Mouse (Mus musculus) embryonic facial prominence, embryonic 12.5 days (tissue): ENCODE measurements at regions not wholly inside any gene's neighbourhood (a gene's known extent, or its start where the extent isn't known, plus 50 kb on each side); places are given as distances from the start of the nearest gene placed in this dataset.

Experiments used
- ATAC-seq: fragments of 200-750 bp; cut with Nextera tagmentation; 2 replicates; pipeline ENCODE4 v1.8.0; 2017; ENCODE audit not compliant: insufficient number of reproducible peaks, insufficient read depth, low FRiP score, low TSS enrichment
- H3K27ac ChIP-seq: fragments of 300-500 bp; sonication (generic); 2 replicates; pipeline ENCODE4 v1.5.1; 2016; ENCODE audit warnings: mild to moderate bottlenecking
- H3K27me3 ChIP-seq: fragments of 300-500 bp; sonication (generic); 2 replicates; pipeline ENCODE4 v1.6.1; 2016; ENCODE audit warnings: mild to moderate bottlenecking, moderate library complexity
- H3K36me3 ChIP-seq: fragments of 300-500 bp; sonication (generic); 2 replicates; pipeline ENCODE4 v1.6.1; 2016; ENCODE audit warnings: mild to moderate bottlenecking
- H3K4me1 ChIP-seq: fragments of 300-500 bp; sonication (generic); 2 replicates; pipeline ENCODE4 v1.6.1; 2016
- H3K4me2 ChIP-seq: fragments of 300-500 bp; sonication (generic); replicated peaks from 2 replicates; pipeline ENCODE4 v1.6.1; 2016; ENCODE audit warnings: mild to moderate bottlenecking, moderate library complexity
- H3K4me3 ChIP-seq: fragments of 300-500 bp; sonication (generic); 2 replicates; pipeline ENCODE4 v1.5.1; 2016; ENCODE audit warnings: mild to moderate bottlenecking
- H3K9ac ChIP-seq: fragments of 300-500 bp; sonication (generic); 2 replicates; pipeline ENCODE4 v1.6.1; 2016; ENCODE audit warnings: mild to moderate bottlenecking, moderate library complexity
- H3K9me3 ChIP-seq: fragments of 300-500 bp; sonication (generic); 2 replicates; pipeline ENCODE4 v1.6.1; 2016; ENCODE audit warnings: mild to moderate bottlenecking, moderate library complexity
- WGBS: fragments of 180-500 bp; shearing (Covaris S2); methylation state at CpG from one replicate; pipeline ENCODE4 v1.1.7; 2016; 5-methylcytosine and 5-hydroxymethylcytosine counted together

DNA sequence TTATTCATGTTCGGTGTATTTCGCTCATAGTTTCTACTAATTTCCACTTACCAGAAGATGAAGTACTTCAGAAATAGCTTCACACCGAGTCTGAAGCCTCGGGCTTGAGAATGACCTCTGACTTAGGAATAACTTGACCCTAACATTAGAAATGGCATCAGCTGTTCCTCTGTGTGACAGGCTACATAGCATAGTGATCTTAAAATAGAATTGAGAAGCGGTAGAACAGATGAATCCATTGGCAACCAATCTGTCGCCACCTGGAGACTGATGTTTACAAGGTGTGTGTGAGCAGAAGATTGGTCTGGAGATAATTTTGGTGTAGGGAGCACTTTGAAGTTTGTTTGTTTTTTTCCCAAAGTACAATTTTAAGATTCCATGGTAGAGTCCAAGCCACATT is 60.9 kb upstream of the Ahi1 start:
- H3K36me3 ChIP-seq = no peaks in the 10 kb centered on the region
- no peaks in the 10 kb centered on the region for H3K27me3 ChIP-seq
- ATAC-seq = no peak
- H3K4me3 ChIP-seq = no peak overlapping the region
- no peaks in the 10 kb centered on the region for H3K4me1 ChIP-seq
- 65% methylated on average over 6 of the region's 6 CpGs for WGBS
- H3K9ac ChIP-seq = no peak overlapping the region
- H3K27ac ChIP-seq = no peak overlapping the region
- no peak overlapping the region for H3K4me2 ChIP-seq
- H3K9me3 ChIP-seq = no peaks in the 10 kb centered on the region

DNA sequence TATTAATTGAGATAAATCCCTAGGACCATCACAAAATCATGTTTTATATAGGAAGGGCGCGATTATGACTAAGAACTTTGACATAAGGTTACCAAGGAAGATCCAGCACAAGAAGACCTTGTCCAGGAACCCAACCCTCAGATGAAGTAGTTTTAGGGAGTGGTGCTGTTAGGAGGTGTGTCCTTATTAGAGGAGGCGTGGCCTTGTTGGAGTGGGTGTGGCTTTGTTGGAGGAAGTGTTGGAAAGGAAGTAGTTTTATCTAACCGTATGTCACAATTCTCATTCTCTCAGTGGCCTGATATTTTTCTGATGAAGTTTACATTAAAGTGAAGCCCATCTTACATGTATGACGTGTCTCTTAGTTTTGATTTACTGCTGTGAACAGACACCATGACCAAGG is 68.7 kb upstream of the Ahi1 start:
- no peak overlapping the region for H3K27ac ChIP-seq
- no peaks in the 10 kb centered on the region for H3K27me3 ChIP-seq
- H3K4me3 ChIP-seq = no peak overlapping the region
- no peak for ATAC-seq
- no peaks in the 10 kb centered on the region for H3K9me3 ChIP-seq
- H3K4me2 ChIP-seq = no peak overlapping the region
- 90% methylated on average over 5 of the region's 5 CpGs for WGBS
- no peak overlapping the region for H3K9ac ChIP-seq
- no peaks in the 10 kb centered on the region for H3K4me1 ChIP-seq
- H3K36me3 ChIP-seq = no peaks in the 10 kb centered on the region

DNA sequence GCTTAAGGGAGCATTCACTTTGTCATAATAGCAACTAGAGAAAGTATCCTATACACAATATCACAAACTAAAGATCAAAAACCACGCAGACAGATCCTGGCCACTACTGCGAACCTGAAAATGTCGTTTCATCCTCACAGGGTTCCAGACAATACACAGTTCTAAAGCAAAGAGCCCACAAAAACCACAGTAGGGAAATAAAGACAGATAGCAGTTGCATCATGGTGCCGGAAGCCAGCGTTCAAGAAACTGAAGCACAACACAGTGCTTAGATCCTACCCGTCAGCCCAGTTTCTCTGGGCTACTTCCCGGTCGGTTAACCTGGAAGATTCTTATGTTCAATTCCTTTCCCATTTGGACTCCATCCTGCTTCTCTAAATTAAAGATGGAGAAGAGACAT is 69.7 kb upstream of the Ahi1 start:
- Histone ChIP-seq H3K9ac (no peak overlapping the region), H3K36me3 (no peaks in the 10 kb centered on the region), H3K4me1 (no peaks in the 10 kb centered on the region), H3K27ac (no peak overlapping the region), H3K4me2 (no peak overlapping the region), H3K4me3 (no peak overlapping the region), H3K27me3 (no peaks in the 10 kb centered on the region), H3K9me3 (no peaks in the 10 kb centered on the region)
- no peak for ATAC-seq
- 94% methylated on average over 8 of the region's 8 CpGs for WGBS

DNA sequence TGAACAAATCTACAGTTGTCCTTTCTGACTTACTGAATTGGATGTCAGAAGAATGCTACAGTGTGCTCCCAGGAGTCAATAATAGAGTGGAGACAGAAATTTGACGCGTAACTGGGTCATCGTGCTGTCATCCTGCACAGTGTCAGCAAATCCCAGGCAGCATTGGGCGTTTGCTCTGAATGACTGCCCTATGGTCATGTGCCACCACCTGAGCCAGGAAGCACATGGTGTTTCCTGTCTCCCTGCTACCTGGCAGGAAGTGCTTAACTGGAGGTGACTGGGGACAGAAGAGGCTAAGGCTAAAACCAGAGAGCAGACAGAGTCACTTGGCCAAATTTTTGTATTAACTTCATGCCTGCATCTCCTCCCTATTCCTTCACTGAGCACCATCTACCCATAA is 72.1 kb upstream of the Ahi1 start:
- H3K9ac ChIP-seq = no peak overlapping the region
- no peaks in the 10 kb centered on the region for H3K27me3 ChIP-seq
- no peak overlapping the region for H3K4me3 ChIP-seq
- H3K36me3 ChIP-seq = no peaks in the 10 kb centered on the region
- WGBS = 92% methylated on average over 4 of the region's 4 CpGs
- H3K4me1 ChIP-seq = no peaks in the 10 kb centered on the region
- no peaks in the 10 kb centered on the region for H3K9me3 ChIP-seq
- no peak overlapping the region for H3K4me2 ChIP-seq
- H3K27ac ChIP-seq = no peak overlapping the region
- no peak for ATAC-seq

DNA sequence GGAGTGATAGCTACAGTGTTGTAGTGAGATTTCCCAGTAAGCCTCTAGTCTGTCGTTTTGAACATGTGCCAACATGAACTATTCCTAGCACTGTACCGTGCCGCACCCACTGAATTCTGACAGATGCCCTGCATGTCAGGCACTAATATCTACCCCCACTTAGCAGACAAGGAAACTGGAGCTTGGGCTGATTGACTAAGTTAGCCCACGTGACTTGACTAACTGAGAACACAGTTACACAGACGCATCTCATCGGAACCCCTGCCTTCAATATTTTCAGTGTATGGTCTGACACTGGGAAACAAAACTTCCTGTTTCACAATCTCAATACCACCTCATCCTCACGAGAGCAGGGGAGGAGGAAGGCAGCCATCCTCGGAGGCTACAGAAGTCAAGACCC is 72.9 kb upstream of the Ahi1 start:
- Histone ChIP-seq H3K4me3 (no peak overlapping the region), H3K36me3 (no peaks in the 10 kb centered on the region), H3K27me3 (no peaks in the 10 kb centered on the region), H3K4me2 (no peak overlapping the region), H3K27ac (no peak overlapping the region), H3K9ac (no peak overlapping the region), H3K4me1 (no peaks in the 10 kb centered on the region), H3K9me3 (no peaks in the 10 kb centered on the region)
- ATAC-seq = no peak
- WGBS = 80% methylated on average over 8 of the region's 8 CpGs

DNA sequence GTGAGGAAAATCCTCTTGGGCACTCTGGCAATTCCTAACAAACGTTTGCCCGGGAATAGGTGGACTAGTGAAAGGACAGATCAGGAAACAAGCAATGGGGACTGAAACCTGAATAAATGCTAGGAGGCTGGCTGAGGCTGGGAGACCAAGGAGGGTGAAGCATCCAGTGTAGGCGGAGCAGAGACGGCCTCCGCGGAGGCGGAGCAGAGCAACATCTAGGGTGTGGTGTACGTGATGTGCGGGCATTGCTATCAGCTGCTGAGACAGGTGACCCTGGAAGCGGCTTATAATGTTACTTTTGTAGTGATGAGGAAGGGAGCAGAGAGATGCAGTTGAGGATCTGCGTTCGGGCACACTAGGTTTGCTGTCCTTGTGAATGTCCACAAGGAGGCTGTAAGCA is 85.3 kb upstream of the Ahi1 start:
- no peak overlapping the region for H3K27ac ChIP-seq
- H3K27me3 ChIP-seq = no peaks in the 10 kb centered on the region
- H3K9ac ChIP-seq = no peak overlapping the region
- H3K36me3 ChIP-seq = no peaks in the 10 kb centered on the region
- no peaks in the 10 kb centered on the region for H3K9me3 ChIP-seq
- 84% methylated on average over 12 of the region's 12 CpGs for WGBS
- no peak for ATAC-seq
- no peak overlapping the region for H3K4me2 ChIP-seq
- no peak overlapping the region for H3K4me3 ChIP-seq
- peaks cover 4% of the 10 kb centered on the region; the same call in 1 of the 2 replicates for H3K4me1 ChIP-seq

DNA sequence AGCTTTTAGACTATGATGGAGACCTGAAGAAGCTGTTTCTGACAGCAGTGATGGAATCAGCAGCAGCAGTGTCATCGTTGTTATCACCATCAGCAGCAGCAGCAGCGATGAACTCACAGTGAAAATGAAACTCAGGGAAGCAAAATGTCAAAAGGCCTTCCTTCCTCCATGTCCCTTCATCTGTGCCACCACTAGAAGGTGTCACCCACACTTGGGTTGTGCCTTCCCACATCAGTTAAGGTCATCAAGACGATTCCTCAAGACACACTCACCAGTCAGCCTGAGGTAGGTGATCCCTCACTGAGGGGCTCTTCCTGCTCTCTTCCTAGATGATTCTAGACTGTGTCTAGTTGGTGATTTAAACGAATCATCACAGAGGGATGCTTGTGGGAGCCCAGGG is 87.3 kb upstream of the Ahi1 start:
- no peaks in the 10 kb centered on the region for H3K27me3 ChIP-seq
- H3K9ac ChIP-seq = no peak overlapping the region
- 83% methylated on average over 4 of the region's 4 CpGs for WGBS
- ATAC-seq = no peak
- no peaks in the 10 kb centered on the region for H3K4me1 ChIP-seq
- no peak overlapping the region for H3K4me2 ChIP-seq
- H3K9me3 ChIP-seq = no peaks in the 10 kb centered on the region
- no peaks in the 10 kb centered on the region for H3K36me3 ChIP-seq
- H3K27ac ChIP-seq = no peak overlapping the region
- no peak overlapping the region for H3K4me3 ChIP-seq

DNA sequence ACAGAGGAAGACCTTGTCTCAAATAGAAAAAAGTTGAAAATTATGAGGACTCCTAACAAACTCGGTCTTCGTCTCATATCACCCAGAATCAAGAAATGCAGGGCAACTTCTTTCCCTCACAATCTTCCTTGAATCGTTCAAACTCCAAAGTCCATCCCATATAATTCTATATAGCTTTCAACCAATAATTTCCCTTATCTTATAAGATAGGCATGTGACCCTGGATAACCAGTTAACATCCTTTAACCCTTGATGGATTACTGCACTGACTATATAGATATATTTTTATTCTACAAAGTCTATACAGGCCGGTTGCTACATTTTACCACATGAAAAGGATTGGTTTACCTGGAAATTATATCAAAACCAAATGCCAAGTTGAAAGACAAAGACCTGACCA is 94.9 kb upstream of the Ahi1 start:
- H3K36me3 ChIP-seq = no peaks in the 10 kb centered on the region
- no peaks in the 10 kb centered on the region for H3K9me3 ChIP-seq
- H3K4me3 ChIP-seq = no peak overlapping the region
- ATAC-seq = no peak
- whole genome bisulfite sequencing = 86% methylated on average over 4 of the region's 4 CpGs
- no peak overlapping the region for H3K27ac ChIP-seq
- H3K4me2 ChIP-seq = no peak overlapping the region
- no peak overlapping the region for H3K9ac ChIP-seq
- peaks cover 8% of the 10 kb centered on the region for H3K4me1 ChIP-seq
- no peaks in the 10 kb centered on the region for H3K27me3 ChIP-seq

DNA sequence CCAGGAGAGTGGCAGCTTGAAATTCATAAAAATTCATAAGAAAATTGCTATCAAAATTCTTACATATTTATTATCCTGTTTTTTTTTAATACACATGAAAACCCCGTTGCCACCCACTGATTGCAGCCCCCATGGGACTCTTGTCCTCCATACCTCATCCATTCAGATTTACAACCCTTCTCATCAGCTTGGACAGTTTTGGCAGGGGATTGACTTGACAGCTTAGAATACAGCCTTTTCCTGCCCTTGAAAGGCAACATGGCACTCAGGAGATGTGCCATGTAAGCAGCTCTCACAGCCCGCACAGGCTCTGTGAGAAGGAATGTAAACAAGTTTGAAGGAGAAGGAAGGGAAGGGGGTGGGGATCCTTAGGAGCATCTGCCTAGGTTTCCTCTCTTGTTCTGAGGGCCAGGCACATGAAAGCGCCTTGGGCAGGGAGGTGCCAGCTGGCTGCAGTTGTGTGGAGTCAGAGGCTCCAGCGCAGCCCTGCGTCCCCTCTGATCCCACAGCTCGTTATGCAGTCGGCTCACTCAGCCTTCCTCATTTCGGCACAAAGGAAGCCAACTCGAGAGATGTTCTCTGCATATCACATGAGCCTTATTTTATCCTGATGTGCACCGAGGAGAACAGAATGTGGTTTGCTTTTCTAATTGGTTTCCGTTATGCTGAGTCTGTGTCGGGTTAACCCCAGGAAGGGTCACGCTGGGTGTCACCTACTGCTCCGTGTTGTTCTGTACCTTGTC is 97.6 kb upstream of the Ahi1 start:
- Histone ChIP-seq H3K9ac (no peak overlapping the region; the same call in 1 of the 2 replicates), H3K4me2 (peak overlapping the region; percentile 38), H3K4me3 (no peak overlapping the region), H3K27me3 (no peaks in the 10 kb centered on the region), H3K36me3 (no peaks in the 10 kb centered on the region), H3K4me1 (peaks cover 8% of the 10 kb centered on the region), H3K9me3 (no peaks in the 10 kb centered on the region), H3K27ac (no peak overlapping the region)
- ATAC-seq = no peak
- 21% methylated on average over 14 of the region's 14 CpGs for WGBS

DNA sequence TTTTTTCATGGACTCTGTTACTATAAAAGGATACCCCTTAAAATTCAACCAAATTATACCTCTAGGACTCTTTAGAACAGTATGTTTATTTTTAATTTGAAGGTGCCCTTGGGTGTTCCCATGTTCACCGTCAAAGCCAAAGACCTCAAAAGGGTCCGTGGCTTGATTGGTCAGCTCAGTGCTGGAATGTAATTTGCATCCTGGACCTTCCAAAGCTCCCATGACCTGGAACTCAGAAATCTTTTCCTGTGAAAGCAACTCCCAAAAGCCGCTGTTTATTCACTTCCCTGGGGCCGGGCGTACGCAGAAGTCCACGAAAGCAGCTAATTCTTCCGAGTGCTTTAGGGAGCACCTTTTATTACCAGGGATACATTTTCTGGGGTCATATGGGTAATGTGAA is 105.1 kb upstream of the Ahi1 start:
- H3K4me1 ChIP-seq = peaks cover 13% of the 10 kb centered on the region
- no peak overlapping the region for H3K27ac ChIP-seq
- H3K36me3 ChIP-seq = no peaks in the 10 kb centered on the region
- no peak overlapping the region for H3K4me2 ChIP-seq
- WGBS = 67% methylated on average over 8 of the region's 8 CpGs
- no peak overlapping the region for H3K4me3 ChIP-seq
- no peak for ATAC-seq
- no peaks in the 10 kb centered on the region for H3K27me3 ChIP-seq
- no peaks in the 10 kb centered on the region for H3K9me3 ChIP-seq
- H3K9ac ChIP-seq = no peak overlapping the region

DNA sequence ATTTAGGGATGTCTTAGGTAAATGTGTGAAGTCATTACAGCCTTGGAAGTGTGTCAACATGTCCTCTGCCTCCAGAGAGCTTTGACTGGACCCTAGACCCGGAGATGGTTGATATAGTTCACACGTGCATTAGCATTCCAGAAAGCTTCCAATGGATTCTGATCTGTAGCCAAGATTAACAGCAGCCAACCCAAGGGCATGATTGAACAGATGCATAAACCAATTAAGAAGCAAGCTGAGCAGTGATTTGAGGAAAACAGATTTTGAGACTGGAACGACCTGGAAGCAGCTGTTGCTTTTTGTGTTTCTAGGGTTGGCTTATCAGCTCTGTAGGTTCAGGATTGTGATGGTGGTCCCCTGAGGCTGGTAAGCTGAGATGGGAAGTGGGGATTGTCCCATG is 109.1 kb upstream of the Ahi1 start:
- Histone ChIP-seq H3K9ac (no peak overlapping the region), H3K4me2 (no peak overlapping the region), H3K27ac (no peak overlapping the region), H3K36me3 (no peaks in the 10 kb centered on the region), H3K4me3 (no peak overlapping the region), H3K9me3 (no peaks in the 10 kb centered on the region), H3K27me3 (no peaks in the 10 kb centered on the region), H3K4me1 (peaks cover 24% of the 10 kb centered on the region)
- ATAC-seq = no peak
- WGBS = 47% methylated on average over 3 of the region's 3 CpGs

DNA sequence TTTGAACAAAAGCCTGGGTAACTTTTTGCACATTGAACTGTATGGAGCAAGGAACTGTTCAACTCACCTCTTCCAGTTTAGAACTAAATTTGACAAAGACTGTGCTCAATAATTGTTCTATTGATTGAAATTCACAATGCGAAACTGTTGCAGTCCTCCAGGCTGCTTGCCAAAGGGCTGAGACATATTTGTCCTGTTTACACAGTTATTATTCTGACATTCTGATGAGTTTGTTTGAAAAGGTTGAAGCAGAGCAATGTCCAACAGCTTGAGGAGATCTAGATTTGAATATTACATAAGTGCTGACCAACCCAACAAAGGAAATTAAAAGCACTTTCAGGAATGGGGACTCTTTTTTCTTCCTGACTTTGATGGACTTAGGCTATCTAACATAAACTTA is 110.2 kb upstream of the Ahi1 start:
- ATAC-seq = no peak
- no peak overlapping the region for H3K4me3 ChIP-seq
- no peaks in the 10 kb centered on the region for H3K9me3 ChIP-seq
- no peaks in the 10 kb centered on the region for H3K36me3 ChIP-seq
- H3K27ac ChIP-seq = no peak overlapping the region
- 75% methylated on average over 1 of the region's 1 CpGs for WGBS
- H3K4me2 ChIP-seq = no peak overlapping the region
- H3K27me3 ChIP-seq = no peaks in the 10 kb centered on the region
- H3K9ac ChIP-seq = no peak overlapping the region
- peaks cover 21% of the 10 kb centered on the region for H3K4me1 ChIP-seq
